Mouse (Mus musculus): ENCODE results near the gene Rgs12.

GRCm38 (mm10) chr5:34999281-34999680 lies 50.0 kb downstream of the Rgs12 start:
- TF ChIP-seq POLR2A (IDR thresholded peaks at IDR 0.05; ENCODE audit: borderline replicate concordance, extremely low read depth, low read depth, low read length) (no peak), CTCF (IDR thresholded peaks at IDR 0.05; ENCODE audit: insufficient read depth, low read length) (no peak)
